Mouse (Mus musculus): ENCODE measurements around the gene Dscam.

GRCm38 (mm10) chr16:97026803-97027202 is 143.7 kb downstream of the Dscam start:
- no peak for TF ChIP-seq CTCF (IDR thresholded peaks at IDR 0.05; ENCODE audit: borderline replicate concordance, extremely low read depth, insufficient read depth, insufficient read length)
- TF ChIP-seq POLR2A (IDR thresholded peaks at IDR 0.05; ENCODE audit: borderline replicate concordance, extremely low read depth, insufficient read depth, insufficient read length, poor library complexity, severe bottlenecking), result no peak
